Mouse (Mus musculus): ENCODE measurements around the gene Vmn1r88.

The Vmn1r88 gene

GRCm38 (mm10) chr7:13159268-13159667, at the start of gene Vmn1r88:
Gene Vmn1r88 (plus strand): TSS chr7:13159568.
- no peak for DNase-seq

- DNase-seq: no peak
These were observed 39.6 kb upstream of the Vmn1r88 start, which contains the start of gene Vmn1r86 for GRCm38 (mm10) chr7:13119817-13120216. Gene Vmn1r86 (minus strand): TSS chr7:13119917.

- DNase-seq: peak; percentile 6
These were observed 35.7 kb upstream of the Vmn1r88 start for GRCm38 (mm10) chr7:13123554-13124153.

- DNase-seq: no peak
These were observed 27.5 kb upstream of the Vmn1r88 start for GRCm38 (mm10) chr7:13131856-13132255.

- DNase-seq: no peak
These were observed 22.0 kb upstream of the Vmn1r88 start for GRCm38 (mm10) chr7:13137340-13137739.

GRCm38 (mm10) chr7:13140057-13140456, 19.3 kb upstream of the Vmn1r88 start, which contains the start of gene Vmn1r87:
Gene Vmn1r87 (minus strand): TSS chr7:13140157.
- no peak for DNase-seq

GRCm38 (mm10) chr7:13212720-13213119, 53.4 kb downstream of the Vmn1r88 start, which contains the start of gene Vmn1r89:
Gene Vmn1r89 (plus strand): TSS chr7:13213020.
- no peak for DNase-seq

Data from thymus, postnatal 14 days (tissue).